Mouse (Mus musculus) telencephalon, adult 2 months (tissue): ENCODE results near the gene Orc3.
"Not testable (repeated sequence)": the region's sequence is repeated elsewhere in the genome, so short reads cannot be mapped to it uniquely, and the experiment has no call there.

Source experiments
- DNase-seq: peaks from one replicate; pipeline ENCODE4 v3.0.0-alpha.2; 2011; ENCODE audit warnings: low read depth, low spot score

Gene Orc3

DNA sequence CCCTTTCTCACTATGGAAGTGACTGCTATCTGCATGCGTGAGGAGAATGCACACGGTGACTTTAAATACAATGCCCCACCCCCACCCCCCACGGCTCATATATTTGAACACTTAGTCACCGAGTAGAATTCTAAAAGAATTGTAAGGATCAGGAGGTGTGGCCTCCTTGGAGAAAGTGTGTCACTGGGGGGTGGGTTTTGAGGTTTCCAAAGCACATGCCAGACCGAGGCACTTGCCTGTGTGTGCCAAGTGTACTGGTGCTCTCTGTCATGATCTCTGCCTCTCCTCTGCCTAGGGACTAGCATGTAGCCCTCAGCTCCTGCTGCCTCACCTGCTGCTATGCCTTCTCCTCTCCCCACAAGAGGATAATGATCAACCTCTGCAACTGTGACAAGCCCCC, 32.3 kb downstream of the Orc3 start:
- no peak for DNase-seq

DNA sequence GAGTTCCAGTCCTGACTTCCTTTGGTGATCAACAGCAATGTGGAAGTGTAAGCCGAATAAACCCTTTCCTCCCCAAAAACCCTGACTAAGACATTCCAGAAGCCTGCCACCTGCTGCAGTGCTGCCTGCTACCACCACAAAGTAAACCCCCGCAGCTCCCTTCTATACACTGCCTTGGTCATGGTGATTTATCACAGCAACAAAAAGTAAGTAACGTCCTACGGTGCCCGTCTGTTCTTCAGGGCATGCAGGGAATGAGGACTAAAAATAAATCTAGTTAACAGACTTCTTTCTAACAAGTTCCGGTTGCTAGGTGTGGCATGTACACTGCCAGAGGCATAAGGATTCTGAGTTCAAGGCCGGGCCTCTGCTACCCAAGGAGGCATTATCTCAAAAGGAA, 32.8 kb downstream of the Orc3 start:
- peak; percentile 42 for DNase-seq

DNA sequence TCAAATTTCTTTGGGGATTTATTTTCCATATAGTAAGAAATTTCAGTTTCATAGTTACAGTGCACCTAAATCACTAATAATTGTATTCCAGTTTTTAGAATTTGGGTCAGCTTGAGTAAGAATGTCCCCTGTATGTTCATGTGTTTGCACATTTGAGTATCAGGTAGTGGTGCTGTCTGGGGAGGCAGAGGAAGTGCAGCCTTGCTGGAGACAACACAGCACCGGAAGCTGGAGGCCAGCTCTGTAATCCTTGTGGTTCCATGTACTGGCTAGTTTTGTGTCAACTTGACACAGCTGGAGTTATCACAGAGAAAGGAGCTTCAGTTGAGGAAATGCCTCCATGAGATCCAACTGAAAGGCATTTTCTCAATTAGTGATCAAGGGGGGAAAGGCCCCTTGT, 33.3 kb downstream of the Orc3 start:
- not testable (repeated sequence) for DNase-seq

DNA sequence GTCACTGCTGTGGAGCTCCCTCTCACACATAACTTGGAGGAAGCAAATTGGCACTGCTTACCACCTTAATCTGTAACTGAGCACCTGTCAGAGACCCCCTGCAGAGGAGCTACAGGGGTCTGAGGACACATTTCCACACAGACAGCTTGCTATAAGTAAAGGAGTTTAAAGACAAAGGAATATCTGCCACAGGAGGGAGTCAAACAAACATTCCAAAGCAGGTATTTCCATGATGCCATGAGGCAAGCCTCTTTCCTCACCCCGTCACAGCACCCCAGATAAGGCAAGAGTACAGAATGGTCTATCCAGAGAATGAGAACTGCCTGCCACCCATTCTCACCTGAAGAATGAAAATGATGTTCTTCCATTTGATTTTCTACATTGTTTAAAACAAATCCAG, 35.5 kb downstream of the Orc3 start:
- DNase-seq: no peak

DNA sequence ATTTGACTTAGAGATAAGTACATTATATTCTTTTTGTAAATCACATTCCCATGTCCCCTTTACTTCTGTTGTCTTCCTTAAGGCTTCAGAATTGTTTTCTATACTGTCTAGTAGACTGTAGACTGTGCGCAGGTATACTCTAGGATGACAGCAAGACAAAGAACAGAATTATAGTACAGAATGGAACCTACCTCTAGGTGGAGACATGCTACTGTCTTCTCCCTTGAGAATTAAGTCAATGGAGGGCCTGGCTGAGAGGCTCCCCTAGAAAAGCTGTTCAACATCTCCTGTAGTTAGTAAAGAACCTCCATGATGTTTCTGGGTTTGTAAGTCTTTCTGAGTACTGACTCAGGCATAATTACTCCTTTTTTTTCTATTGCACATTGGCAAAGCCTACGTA, 37.7 kb downstream of the Orc3 start:
- no peak for DNase-seq

DNA sequence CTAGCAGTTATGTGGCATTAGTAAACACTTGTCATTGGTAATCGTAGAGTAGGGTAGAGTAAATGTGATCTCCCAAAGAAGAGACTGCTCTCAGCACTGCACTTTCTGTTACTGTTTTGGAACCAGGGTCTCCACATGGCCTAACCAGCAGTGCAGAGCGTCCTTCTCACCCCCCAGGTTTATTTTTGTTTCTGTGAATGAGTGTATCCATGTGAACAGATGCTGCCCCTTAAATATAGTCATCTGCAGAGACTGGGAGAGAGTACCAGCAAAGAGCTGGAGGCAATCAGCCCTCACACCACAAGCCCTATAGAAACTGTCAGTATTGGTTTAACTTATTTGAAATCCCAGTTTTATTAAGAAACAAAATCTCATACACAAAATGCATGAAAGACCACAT, 41.9 kb downstream of the Orc3 start:
- DNase-seq: no peak

DNA sequence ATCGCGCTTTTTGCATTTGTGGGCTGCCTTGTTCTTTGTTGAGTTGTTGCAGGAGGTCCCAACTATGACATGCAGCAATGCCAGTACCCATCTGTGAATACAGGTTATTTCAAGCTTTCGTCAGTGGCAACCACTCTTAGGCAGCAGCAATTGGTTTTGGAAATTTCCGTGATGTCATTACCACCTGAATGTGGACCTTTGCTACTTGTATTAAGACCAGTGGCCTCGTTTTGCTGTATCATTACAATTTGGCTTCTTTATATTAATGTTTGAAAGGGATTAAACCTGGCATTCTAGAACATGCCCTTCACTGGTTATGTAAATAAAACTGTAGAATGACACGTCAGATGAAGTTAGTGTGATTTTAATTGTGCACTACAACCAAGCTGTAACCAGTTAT, 48.5 kb downstream of the Orc3 start:
- no peak for DNase-seq

DNA sequence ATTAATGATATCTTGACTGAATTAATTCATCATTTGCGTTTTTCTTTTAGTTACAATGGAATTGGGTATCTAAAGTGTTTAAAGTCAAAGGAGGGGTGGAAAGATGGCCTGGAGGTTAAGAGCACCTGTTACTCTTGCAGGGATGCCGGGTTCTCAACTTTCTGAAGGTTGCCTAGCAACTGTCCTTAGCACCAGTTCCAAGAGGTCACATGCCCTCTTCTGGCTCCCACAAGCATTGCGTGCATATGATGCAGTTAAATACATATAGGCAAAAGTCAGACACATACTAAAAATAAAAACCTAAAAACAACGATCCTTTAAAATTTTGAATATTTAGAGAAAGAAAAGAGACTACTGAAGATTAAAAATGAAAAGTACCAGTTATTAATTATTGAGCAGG, 53.8 kb downstream of the Orc3 start:
- no peak for DNase-seq

DNA sequence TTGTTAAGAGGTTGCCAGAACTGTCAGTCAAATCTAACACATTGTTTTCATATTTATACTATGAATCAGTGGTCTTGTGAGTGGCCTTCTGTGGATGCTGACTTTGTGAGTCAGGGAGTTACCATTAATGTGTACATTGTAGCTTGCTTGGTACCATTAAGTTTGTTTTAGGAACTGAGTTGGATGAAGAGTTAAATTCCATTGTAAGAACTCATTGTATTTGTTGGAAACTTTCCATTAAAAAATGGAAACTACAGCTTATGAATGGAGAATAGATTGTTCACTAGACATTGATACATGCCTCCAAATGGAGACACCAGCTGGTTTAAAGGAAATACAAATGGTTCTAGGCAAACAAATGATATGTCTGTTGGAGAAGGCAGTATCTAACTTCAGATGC, 58.6 kb downstream of the Orc3 start:
- no peak for DNase-seq

DNA sequence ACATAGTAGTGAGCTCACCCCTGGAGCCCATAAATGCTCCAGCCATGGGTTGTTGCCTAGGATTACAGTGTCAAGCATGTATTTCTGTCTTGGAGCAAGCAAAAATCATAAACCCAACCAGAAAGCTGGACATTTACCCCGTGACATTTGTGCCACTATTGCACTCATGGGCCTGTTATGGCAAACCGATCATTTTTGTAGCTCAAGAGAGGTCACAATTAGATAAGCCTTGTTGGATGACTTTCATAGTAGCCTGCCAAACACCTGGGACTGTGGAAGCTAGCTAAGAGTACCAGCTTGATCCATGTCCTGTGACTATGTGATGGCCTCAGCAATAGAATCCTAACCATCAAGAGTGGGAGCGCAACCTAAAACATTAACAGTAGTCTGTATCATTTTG, 59.1 kb downstream of the Orc3 start:
- no peak for DNase-seq

DNA sequence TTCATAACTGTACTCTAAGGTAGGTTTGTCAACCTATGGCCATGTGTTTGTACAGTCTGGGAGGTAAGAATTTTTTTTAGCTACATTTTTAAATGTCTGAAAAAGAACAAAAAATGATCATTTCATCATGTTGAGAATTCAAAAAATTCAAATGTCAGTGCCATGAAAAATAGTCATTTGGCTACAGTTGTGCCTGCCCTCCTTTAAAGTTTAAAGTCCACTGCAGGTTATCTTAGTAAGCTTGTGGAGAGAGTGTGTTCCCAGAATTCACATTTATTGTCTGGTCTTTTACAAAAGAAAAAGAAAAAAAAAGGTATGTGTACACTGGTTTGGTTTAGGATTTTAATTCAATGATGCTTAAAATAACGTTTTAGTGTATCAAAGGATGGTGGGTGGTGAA, 60.1 kb downstream of the Orc3 start:
- DNase-seq: no peak

DNA sequence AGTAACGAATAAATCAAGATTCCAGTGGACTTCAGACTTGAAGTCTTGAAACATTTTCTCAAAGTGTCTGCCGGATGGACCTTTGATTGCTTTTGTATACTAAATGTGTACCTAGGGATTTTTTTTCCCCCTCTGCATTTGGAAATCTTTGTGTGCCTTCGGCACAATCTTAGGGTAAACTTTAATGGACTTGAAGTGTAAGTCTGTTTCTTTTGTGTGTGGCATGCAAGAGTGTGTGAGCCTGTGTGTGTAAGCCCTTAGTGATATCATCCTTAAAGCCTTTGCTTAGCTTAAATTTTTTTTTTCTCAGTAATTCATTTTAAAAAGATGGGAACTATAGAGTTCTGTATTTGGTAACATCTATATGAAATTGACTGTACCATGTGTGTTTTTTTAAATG, 62.8 kb downstream of the Orc3 start:
- DNase-seq: no peak

DNA sequence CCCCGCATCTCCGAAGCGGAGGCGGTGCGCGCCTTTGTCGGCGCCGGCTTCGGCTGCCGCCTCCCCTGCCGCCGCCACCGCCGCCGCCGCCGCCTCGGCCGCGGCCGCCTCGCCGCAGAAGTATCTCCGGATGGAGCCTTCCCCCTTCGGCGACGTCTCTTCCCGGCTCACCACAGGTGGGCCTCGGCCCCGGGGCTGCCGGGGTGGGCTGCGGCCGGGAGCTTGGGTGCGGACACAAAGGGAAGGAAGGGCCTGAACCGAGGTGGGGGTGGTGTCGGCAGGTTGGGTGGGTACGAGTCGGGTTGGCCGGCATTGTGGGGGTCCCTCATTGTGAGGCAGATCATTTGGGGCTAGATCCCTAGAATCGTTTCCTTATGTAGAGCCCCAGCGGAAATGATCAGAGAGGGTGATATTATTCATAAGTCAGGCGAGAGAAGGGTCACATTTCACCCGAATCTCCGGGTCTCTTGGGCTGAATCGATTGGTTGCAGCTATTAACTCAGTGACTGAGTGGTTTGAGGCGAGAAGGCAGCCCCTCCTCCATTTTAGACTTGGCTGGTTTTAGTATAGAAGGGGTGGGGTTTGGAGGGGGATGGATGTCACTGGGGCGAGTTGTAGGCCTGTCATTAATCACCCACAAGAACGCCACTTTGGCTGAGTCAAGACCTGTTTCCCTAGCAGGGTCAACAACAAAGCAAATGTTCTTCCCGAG, 63.5 kb downstream of the Orc3 start:
- DNase-seq: no peak

DNA sequence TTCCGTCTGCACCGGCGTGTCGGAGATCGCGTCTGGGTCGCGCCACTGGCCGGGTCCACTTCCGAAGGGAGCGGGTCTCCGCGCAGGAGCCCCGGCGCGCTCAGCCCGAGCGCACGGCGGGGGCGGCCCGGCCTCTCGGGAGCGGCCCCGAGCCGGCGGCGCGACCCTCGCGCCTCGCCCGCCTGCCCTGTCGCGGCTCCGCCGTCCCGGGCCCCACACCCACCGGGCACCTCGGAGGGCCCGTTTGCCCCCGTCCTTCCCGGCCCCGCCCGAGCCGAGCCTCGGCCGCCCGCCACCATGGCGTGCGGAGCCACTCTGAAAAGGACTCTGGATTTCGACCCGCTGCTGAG, 64.0 kb downstream of the Orc3 start, which contains the start of gene Akirin2:
Gene Akirin2, plus strand, starts transcription at position 190 of the 350 bp plus-strand sequence.
- DNase-seq: no peak

DNA sequence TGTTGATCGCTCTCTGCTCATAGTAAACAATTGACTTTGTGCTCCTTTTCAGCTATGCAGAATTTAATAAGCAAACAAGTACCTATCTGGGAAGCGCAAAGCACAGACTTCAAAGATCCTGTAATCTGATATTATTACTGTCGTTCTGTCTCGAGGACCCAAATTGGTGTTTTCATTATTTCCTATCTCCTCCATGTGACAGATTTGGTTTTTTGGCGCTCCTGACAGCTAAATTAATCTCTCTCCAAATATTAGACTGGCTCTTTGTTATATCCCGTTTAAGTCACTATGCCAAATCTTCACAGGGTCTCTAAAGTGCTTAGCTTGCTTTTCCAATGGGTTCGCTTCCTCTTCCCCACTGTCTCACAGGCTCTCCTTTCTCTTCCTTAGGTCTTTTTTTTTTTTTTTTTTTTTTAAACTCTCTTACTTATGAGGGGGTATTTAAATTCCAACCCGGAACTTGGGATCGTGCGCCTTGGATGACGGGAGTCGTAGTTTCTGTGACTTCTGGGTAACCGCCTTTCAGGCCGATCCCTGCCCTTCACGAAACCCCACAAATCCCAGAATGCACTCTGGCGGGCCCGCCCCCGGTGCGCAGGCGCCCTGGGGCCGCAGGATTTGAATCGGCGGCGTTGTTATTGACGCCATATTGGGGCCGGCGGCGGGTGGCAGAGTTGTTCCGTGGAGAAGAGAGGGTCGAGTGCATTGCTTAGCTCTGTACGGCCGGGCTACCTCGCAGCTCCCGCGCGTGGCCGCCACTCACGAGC, 64.6 kb downstream of the Orc3 start:
- DNase-seq: peak; percentile 99

DNA sequence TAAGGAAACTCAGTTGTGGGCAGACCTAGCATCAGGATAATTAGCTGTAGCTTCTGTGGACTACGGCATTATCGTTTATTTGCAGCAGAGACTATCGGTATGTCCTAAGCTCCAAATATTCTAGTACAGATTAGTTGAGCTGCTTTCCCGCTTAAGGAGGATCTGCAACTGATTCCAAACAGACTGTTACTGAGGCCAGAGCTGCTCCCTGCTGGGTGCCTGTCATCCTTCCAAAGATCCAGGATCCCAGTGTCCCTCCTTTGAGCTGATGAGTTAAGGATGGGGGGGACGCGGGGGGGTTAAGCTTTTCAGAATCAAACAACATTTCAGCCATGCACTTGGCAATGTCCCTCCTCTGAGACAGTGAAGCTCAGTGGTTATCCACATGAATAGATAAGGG, 84.8 kb downstream of the Orc3 start:
- no peak for DNase-seq

DNA sequence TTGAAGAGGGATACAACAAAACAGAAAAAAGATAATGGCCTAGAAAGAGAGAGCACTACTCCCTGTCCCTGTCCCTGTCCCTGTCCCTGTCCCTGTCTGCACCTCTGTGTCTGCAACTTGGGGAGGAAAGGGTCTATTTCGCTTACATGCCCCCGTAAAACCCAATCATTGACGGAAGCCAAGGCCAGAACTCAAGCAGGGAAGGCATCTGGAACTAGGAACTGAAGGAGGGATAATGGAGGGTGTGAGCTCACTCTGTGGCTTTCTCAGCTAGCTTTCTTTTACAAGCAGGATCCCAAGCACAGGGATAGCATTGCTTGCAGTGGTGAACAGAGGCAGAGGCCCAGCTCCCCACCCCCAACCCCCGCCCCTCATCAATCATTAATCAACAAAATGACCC, 85.4 kb downstream of the Orc3 start:
- DNase-seq: no peak

DNA sequence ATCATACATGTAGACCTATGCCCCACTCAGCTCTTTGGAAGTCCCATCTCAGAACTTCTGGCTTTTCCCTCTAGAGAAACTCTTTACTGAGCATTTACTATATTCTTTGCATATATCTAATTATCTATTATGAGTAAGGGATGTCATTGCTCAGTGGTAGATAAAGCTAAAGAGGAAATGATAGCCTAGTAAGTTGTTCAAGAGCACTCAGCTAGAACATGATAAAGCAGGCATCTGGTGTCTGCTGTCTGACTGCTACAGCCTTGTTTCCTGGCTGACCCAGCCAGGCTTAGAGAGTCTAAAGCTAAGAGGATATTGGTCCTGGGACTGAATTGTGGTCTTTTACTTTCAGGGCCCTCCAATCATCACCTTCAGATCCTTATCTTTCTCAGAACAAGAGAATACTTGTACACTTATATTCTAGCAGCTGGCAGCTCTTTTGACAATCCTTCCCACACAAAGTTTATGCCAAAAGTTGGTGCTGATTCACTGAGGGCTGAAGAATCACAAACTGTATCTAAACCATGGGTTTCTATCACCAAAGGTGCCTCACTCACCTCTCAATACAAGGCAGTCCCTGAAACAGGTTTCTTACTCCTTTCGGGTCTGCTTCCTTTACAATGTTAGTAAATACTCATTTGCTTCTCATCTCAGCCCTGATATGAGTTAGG, 86.2 kb downstream of the Orc3 start:
- no peak for DNase-seq

DNA sequence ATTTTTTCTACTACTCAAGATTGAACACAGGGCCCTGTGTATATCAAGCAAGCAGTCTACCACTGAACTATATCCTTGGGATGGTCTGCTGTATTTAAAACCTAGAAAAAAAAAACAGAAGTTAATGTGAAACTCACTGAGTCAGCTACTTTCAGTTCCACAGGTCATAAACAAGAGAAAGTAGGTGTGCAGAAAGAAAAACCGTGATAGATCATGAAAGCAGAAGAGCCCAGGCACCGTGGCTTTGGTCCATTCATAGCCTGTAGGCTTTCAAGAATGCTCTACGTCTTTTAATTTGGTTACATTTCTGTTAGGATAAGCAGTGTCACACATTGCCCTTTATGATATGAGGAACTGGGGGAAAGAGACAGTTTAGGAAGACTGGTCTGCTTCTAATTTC, 88.0 kb downstream of the Orc3 start:
- peak; percentile 39 for DNase-seq

DNA sequence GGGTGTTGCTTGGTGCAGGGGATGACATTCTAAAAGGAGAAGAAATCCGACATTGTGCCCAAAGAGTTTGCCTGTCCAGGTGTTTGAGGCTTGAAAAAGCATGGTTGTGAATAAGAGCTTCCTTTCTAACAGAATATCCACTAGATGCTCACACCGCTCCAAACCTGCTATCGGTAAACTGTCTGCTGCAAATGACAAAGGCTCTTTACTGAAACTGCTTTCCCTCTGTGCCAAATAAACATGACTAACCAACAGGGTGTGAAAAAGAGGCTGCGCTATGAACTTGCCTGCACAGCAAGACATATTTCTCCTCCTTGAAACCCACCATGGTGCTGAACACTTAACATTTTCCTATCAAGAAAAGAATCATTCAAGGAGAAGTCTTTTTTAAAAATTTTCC, 91.2 kb downstream of the Orc3 start:
- peak; percentile 33 for DNase-seq

DNA sequence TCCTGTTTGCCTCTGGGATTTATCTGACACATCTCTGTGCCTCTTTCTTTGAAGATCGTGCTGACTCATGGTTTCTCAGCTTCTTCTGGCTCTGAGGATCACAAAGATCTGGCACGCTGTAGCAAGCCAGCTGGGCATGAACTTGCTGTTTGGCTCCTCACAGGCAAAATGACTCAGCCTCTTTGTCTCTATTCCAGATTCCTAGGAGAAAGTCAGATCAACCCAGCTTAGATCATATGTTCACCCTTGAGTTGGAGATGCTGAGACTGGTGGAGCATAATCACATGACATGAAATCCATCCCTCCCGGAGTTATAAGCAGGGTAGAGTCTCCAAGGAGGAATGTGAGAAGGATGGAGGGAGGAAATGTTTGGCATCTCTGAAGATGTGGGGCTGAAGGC, 91.9 kb downstream of the Orc3 start:
- peak; percentile 93 for DNase-seq
